Mouse (Mus musculus): Measurements from ENCODE around the gene Sos1. TPM values are rescaled to one million over a fixed set of nuclear protein-coding genes. Genes with fewer than 3 reads are reported as not detected.

The Sos1 gene
- polyA plus RNA-seq, 1 experiment from 2014 or later: 7.2 TPM

DNA sequence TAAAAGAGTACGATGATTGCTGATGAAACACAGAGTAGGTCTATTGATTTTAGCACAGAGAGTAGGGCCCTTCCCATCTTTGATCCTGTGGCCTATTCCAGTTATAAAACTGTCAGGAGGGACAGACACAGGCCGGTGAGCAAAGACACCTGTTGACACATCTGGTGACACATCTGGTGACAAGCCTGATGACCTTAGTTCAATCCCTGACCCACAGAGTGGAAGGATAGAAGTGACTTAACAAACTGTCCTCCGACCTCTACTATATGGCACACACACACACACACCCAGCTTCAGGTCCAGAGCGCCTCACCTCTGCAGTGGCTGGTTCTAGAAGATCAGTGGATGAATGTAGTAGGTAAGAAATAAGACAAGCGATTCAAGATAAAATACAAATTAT lies 33.8 kb downstream of the Sos1 start:
- H3K9ac ChIP-seq (replicated peaks): no peak overlapping the region
- H3K4me3 ChIP-seq (replicated peaks): no peak overlapping the region
- H3K4me2 ChIP-seq (replicated peaks): no peak overlapping the region
- ATAC-seq: no peak
- no peak overlapping the region for H3K27ac ChIP-seq
- peaks cover 58% of the 10 kb centered on the region for H3K36me3 ChIP-seq
- no peaks in the 10 kb centered on the region for H3K9me3 ChIP-seq
- WGBS: 95% methylated on average over 5 of the region's 5 CpGs
- no peaks in the 10 kb centered on the region for H3K27me3 ChIP-seq
- no peaks in the 10 kb centered on the region; the same call in 1 of the 2 replicates for H3K4me1 ChIP-seq (replicated peaks)

DNA sequence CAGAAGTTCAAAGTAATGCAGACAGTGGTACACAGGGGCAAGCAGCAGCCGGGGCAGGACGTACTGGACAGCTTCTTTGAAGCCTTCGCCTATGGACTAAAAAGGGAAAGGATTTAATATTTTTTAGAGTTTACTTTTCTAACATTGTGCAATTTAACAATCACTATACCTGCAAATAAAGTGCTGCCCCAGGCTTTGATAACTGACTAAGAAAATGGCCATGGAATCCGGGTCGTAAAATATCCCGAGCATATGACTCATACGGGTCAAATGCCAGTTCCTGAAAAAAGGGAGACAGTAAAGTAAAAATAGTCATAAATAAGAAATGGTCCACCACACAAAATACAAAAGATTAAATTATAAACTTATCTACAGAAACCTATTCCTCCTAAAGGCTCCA lies 34.8 kb downstream of the Sos1 start:
- no peaks in the 10 kb centered on the region for H3K9me3 ChIP-seq
- H3K27me3 ChIP-seq: no peaks in the 10 kb centered on the region
- H3K36me3 ChIP-seq: peaks cover 55% of the 10 kb centered on the region
- H3K4me2 ChIP-seq (replicated peaks): no peak overlapping the region
- no peak overlapping the region for H3K27ac ChIP-seq
- H3K9ac ChIP-seq (replicated peaks): no peak overlapping the region
- no peak for ATAC-seq
- 96% methylated on average over 7 of the region's 7 CpGs for WGBS
- H3K4me3 ChIP-seq (replicated peaks): no peak overlapping the region
- no peaks in the 10 kb centered on the region; the same call in 1 of the 2 replicates for H3K4me1 ChIP-seq (replicated peaks)

DNA sequence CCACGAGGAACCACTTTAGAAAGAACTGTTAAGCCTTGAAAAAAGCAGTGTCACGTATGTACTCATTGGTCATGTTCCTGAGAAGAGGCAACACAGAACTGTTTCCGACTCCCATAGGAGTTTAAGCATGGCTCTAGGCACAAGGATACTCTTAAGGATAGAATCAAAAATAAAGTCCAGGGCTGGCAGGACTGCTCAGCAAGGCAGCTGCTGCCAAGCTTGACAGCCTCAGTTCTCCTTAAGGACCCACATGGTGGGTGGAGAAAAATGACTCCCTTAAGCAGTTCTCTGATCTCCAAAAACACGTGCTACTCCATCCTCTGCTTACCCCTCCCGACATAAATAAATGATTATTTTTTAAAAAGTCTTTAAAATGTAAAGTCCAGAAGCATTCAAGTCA lies 44.6 kb downstream of the Sos1 start:
- H3K36me3 ChIP-seq: peaks cover 42% of the 10 kb centered on the region
- no peak for ATAC-seq
- no peak overlapping the region for H3K4me2 ChIP-seq (replicated peaks)
- H3K27me3 ChIP-seq: no peaks in the 10 kb centered on the region
- WGBS: 92% methylated on average over 5 of the region's 5 CpGs
- H3K9me3 ChIP-seq: no peaks in the 10 kb centered on the region
- no peaks in the 10 kb centered on the region for H3K4me1 ChIP-seq (replicated peaks)
- no peak overlapping the region for H3K27ac ChIP-seq
- H3K4me3 ChIP-seq (replicated peaks): no peak overlapping the region
- H3K9ac ChIP-seq (replicated peaks): no peak overlapping the region

DNA sequence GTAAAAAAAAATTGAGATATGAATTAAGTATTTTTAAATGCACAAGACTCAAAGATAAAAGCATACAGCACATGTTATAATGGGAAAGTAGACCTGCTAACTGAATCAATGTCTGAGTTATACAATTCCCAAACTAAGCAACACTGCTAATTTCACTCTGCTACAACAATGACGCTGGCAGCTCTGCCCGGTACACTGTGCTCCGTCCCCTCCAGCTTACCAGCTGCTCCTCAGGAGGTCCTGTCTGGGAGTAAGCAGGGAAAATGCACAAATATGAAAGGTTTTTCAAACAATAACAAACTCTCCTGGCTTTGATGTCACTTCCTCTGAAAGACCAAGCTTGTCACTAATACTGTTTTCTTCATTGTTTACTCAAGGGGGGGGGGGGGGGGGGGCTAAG lies 45.8 kb downstream of the Sos1 start:
- H3K9me3 ChIP-seq: no peaks in the 10 kb centered on the region
- H3K27me3 ChIP-seq: no peaks in the 10 kb centered on the region
- no peak for ATAC-seq
- no peak overlapping the region for H3K27ac ChIP-seq
- H3K9ac ChIP-seq (replicated peaks): no peak overlapping the region
- H3K36me3 ChIP-seq: peaks cover 44% of the 10 kb centered on the region
- 83% methylated on average over 3 of the region's 3 CpGs for WGBS
- no peak overlapping the region for H3K4me3 ChIP-seq (replicated peaks)
- H3K4me2 ChIP-seq (replicated peaks): no peak overlapping the region
- H3K4me1 ChIP-seq (replicated peaks): no peaks in the 10 kb centered on the region

DNA sequence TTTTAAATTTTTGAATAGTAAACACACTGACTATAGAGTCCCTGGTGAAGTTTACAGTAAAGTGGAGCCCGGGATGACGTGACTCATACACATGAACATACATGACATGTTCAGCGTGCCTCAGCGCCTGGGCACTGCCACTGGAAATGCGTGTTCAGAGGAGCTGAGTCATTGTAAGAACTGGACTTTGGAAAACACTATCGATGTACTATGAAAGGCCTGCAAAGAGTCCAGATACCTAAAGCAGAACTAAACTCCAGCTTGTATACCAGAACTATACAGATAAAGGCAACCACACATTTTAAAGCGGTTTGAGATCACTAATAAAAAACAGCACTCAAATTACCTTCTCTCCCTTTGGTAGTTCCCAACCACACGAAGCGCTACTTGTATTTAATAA lies 48.3 kb downstream of the Sos1 start:
- Histone ChIP-seq H3K9ac (replicated peaks) (no peak overlapping the region), H3K27ac (no peak overlapping the region), H3K4me1 (replicated peaks) (0 out of 2 replicates have a peak, but pooled peaks cover 6% of the 10 kb centered on the region), H3K4me2 (replicated peaks) (no peak overlapping the region), H3K36me3 (peaks cover 30% of the 10 kb centered on the region), H3K27me3 (no peaks in the 10 kb centered on the region), H3K4me3 (replicated peaks) (no peak overlapping the region), H3K9me3 (no peaks in the 10 kb centered on the region)
- WGBS: 96% methylated on average over 9 of the region's 9 CpGs
- no peak for ATAC-seq

DNA sequence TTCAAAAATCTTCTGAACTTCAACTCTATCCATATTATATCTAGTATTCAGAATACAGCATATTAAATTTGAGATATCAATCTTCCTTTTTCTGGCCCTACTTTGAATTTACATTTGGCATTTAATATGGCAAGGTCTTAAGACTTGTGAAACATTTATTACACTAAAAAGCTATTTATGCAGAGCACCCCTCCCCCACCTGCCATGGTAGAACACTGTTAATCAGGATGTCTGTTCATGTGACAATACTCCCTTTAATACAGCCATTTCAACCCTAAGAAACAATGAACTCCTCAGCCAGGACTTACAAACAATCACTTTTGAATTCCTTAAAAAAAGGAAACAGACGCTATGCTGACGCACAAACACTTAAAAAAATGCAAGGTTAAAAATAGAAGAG lies 52.3 kb downstream of the Sos1 start:
- no peak overlapping the region for H3K27ac ChIP-seq
- H3K4me3 ChIP-seq (replicated peaks): no peak overlapping the region
- no peak for ATAC-seq
- 0 out of 2 replicates have a peak, but pooled peaks cover 6% of the 10 kb centered on the region for H3K4me1 ChIP-seq (replicated peaks)
- H3K4me2 ChIP-seq (replicated peaks): no peak overlapping the region
- no peak overlapping the region for H3K9ac ChIP-seq (replicated peaks)
- H3K27me3 ChIP-seq: no peaks in the 10 kb centered on the region
- no peaks in the 10 kb centered on the region for H3K9me3 ChIP-seq
- H3K36me3 ChIP-seq: peaks cover 16% of the 10 kb centered on the region
- WGBS: 67% methylated on average over 2 of the region's 2 CpGs

DNA sequence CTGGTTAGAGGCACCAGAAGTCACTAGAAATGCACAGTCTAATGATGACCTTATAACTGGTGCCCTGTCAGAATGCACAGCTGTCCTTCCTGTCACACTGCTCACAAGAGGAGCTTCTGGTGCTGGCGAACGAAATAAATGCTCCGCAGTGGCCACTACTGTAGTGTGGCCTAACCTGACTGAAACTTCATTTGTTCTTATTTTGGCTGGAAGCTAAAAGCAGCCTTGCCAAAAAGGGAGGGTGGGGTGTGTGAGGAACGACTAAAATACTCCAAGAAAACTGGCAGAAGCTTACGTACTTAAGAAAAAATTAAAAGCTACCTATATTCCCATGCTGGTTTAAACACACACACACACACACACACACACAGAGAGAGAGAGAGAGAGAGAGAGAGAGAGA lies 53.4 kb downstream of the Sos1 start:
- Histone ChIP-seq H3K27ac (no peak overlapping the region), H3K27me3 (no peaks in the 10 kb centered on the region), H3K36me3 (peaks cover 19% of the 10 kb centered on the region), H3K4me1 (replicated peaks) (0 out of 2 replicates have a peak, but pooled peaks cover 6% of the 10 kb centered on the region), H3K9me3 (no peaks in the 10 kb centered on the region), H3K4me2 (replicated peaks) (no peak overlapping the region), H3K4me3 (replicated peaks) (no peak overlapping the region), H3K9ac (replicated peaks) (no peak overlapping the region)
- 84% methylated on average over 5 of the region's 5 CpGs for WGBS
- no peak for ATAC-seq

DNA sequence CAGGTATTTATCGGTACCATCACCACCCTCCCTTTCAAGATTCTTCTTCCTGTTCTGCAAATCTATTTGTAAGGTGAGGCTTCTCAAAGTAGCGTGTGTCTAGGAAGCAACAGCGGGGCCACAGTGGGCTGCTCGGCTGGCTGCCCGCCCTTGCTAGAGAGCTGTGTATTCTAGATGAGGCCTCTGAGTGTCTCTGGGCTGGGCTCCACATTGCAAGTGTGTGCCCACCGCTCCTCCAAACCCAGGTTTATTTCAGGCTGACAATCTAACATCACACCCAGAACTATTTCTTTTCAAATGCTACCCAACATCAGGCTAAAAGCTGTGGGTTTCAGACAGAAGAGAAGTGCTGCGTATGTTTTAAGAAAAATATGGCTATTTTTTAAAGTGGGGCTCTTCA lies 54.1 kb downstream of the Sos1 start:
- no peak overlapping the region for H3K4me3 ChIP-seq (replicated peaks)
- no peak overlapping the region for H3K4me2 ChIP-seq (replicated peaks)
- H3K9ac ChIP-seq (replicated peaks): no peak overlapping the region
- H3K27ac ChIP-seq: no peak overlapping the region
- peaks cover 20% of the 10 kb centered on the region for H3K36me3 ChIP-seq
- no peaks in the 10 kb centered on the region for H3K27me3 ChIP-seq
- no peaks in the 10 kb centered on the region for H3K9me3 ChIP-seq
- WGBS: 93% methylated on average over 7 of the region's 7 CpGs
- no peak for ATAC-seq
- H3K4me1 ChIP-seq (replicated peaks): 0 out of 2 replicates have a peak, but pooled peaks cover 6% of the 10 kb centered on the region

DNA sequence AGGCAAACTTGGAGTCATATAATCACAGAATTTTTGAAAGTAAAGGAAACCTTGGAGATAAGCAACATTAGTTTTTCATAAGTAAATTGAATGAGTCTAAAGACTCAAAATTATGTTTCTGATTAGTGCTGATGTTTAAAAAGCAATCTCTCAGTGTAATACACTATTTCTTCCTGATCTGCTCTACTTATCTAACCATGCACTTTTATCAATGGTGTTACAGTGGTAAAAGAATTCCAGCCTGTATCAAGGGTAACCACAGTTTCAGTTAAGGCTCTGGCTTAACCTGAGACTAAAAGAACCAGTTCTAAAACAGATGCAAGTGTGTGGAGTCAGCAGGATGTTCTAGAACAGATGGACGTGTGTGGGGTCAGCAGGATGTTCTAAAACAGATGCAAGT lies 59.3 kb downstream of the Sos1 start:
- no peak overlapping the region for H3K27ac ChIP-seq
- no peak for ATAC-seq
- WGBS: 94% methylated on average over 1 of the region's 1 CpGs
- H3K9ac ChIP-seq (replicated peaks): no peak overlapping the region
- no peaks in the 10 kb centered on the region for H3K9me3 ChIP-seq
- H3K27me3 ChIP-seq: no peaks in the 10 kb centered on the region
- H3K4me1 ChIP-seq (replicated peaks): no peaks in the 10 kb centered on the region
- peaks cover 51% of the 10 kb centered on the region for H3K36me3 ChIP-seq
- no peak overlapping the region for H3K4me2 ChIP-seq (replicated peaks)
- H3K4me3 ChIP-seq (replicated peaks): no peak overlapping the region

DNA sequence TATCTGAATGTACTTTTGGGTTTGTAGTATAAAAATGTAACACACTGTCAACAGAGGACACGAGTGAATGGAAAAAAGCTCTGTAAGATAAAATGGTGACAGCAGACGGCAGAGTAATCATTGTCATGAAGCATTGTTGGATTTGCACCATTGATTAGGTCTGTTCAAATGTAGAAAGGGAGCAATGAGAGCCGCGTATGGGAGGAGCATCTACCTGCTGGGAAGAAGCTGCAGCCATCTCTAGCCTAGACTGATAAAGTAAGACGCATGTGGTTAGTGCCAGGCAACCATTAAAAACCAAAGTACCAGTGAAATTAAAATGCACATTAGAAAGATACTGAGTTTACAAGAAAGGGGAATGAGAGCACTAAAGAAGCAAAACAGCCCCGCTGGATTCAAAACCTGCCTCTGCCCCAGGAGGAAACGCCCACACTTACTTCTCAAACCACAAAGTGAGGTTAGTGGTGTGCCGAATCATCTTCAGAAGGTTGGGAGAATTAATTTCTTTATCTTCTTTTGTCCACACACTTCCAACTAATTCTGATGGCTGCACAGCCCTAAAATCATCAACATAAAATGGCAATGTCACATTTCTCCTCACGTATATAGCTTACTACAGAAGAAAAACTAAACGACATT lies 61.6 kb downstream of the Sos1 start:
- H3K4me3 ChIP-seq (replicated peaks): no peak overlapping the region
- no peaks in the 10 kb centered on the region for H3K27me3 ChIP-seq
- H3K27ac ChIP-seq: no peak overlapping the region
- 88% methylated on average over 10 of the region's 10 CpGs for WGBS
- H3K4me1 ChIP-seq (replicated peaks): no peaks in the 10 kb centered on the region
- H3K4me2 ChIP-seq (replicated peaks): no peak overlapping the region
- peaks cover 69% of the 10 kb centered on the region for H3K36me3 ChIP-seq
- no peak for ATAC-seq
- H3K9me3 ChIP-seq: no peaks in the 10 kb centered on the region
- H3K9ac ChIP-seq (replicated peaks): no peak overlapping the region

DNA sequence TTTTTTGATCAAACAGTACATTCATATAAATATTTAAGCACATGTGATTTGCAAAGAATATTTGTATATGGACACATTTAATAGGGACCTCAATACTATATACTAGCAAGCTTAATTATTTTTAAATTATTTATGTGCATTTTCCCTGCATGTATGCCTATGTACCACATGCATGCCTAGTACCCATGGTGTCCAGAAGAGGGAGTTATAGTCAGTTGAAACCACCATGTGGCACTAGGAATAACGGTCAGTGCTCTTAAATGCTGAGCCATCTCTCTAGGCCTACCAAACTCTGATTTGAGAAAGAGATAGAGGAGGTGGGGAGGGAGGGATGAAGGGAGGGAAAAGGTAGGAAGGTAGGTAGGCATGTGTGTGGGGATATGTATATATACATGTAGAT lies 69.1 kb downstream of the Sos1 start:
- H3K4me2 ChIP-seq (replicated peaks): no peak overlapping the region
- ATAC-seq: peak; percentile 20; the same call in 1 of the 2 replicates
- H3K27ac ChIP-seq: no peak overlapping the region
- 61% methylated on average over 1 of the region's 1 CpGs for WGBS
- no peak overlapping the region for H3K4me3 ChIP-seq (replicated peaks)
- peaks cover 77% of the 10 kb centered on the region for H3K36me3 ChIP-seq
- H3K27me3 ChIP-seq: no peaks in the 10 kb centered on the region
- no peaks in the 10 kb centered on the region; the same call in 1 of the 2 replicates for H3K9me3 ChIP-seq
- no peak overlapping the region for H3K9ac ChIP-seq (replicated peaks)
- no peaks in the 10 kb centered on the region for H3K4me1 ChIP-seq (replicated peaks)

DNA sequence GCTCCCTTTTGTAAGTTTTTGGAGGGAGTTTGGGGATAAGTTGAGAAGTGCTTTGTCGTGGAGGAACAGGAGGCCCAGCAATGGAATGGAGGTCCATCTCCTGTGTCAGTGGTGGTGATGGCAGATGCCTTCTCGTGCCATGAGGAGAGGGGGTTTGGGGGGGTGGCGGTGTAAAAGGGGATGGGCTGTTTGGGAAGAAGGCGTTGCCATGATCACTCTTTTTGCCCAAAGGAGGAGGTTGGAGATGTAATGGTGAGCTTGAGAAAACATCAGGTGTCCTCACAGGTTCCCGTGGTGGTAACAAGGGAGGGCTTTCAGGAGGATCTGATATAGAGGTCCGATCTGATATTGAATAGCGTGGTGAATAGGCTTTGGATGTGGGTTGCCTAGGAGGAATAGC lies 82.0 kb downstream of the Sos1 start:
- no peak overlapping the region for H3K4me3 ChIP-seq (replicated peaks)
- H3K9me3 ChIP-seq: no peaks in the 10 kb centered on the region
- H3K27ac ChIP-seq: no peak overlapping the region
- H3K9ac ChIP-seq (replicated peaks): no peak overlapping the region
- H3K4me2 ChIP-seq (replicated peaks): no peak overlapping the region
- no peak for ATAC-seq
- H3K36me3 ChIP-seq: peaks cover 34% of the 10 kb centered on the region
- no peaks in the 10 kb centered on the region for H3K27me3 ChIP-seq
- H3K4me1 ChIP-seq (replicated peaks): no peaks in the 10 kb centered on the region
- WGBS: 93% methylated on average over 7 of the region's 7 CpGs

All from midbrain, embryonic 13.5 days (tissue).